Comparison of ENCODE assay signal across 18 mouse cellular contexts in the genomic region with DNA sequence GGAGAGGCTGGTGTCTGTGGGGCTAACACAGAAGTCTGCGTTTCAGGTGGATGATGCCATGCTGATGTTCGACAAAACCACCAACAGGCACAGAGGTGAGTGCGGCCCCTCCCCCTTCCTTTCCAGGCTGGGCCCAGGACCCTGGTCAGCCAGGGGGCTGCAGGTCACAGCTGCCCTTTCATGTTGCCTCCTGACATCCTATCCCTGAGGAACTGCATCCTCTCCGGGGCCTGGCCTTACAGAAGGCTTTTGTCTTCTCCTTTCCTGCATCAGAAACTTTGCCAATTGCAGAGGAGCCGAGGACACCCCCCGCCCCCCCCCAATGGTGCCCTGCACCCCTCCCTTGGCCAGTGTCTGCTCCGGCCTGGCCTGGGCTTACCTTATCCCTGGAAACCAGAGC. TPM values are rescaled to one million over a fixed set of nuclear protein-coding genes. Genes with fewer than 3 reads are reported as not detected.
DNase-seq lines count a peak whose midpoint lies in the region; ATAC-seq and TF ChIP-seq lines count a peak whose summit lies in the region.
"Had no signal": no experiment of that assay in that cellular context is flagged by ENCODE, and none has a peak within 500 bp of the region (broad histone marks: within the 10 kb centered on the region; RNA-seq: fewer than 3 reads in every experiment).

No protein-coding gene starts in this region.

- H3K4me1 ChIP-seq in midbrain, embryonic 10.5 days: peaks cover 78% of the 10 kb centered on the region
- peaks cover 31% of the 10 kb centered on the region for H3K4me1 ChIP-seq in midbrain, postnatal 0 days (ENCODE audit: insufficient read depth, low read length)
- peaks cover 51% of the 10 kb centered on the region for H3K4me1 ChIP-seq in forebrain, embryonic 14.5 days (ENCODE audit: control insufficient read depth, insufficient read depth, low read length)
- peaks cover 59% of the 10 kb centered on the region for H3K4me1 ChIP-seq in limb, embryonic 11.5 days (ENCODE audit: control insufficient read depth, insufficient read depth, low read length)

- H3K27ac ChIP-seq in midbrain, embryonic 10.5 days (replicated peaks): peak overlapping the region; percentile 100
- H3K27ac ChIP-seq in midbrain, postnatal 0 days (ENCODE audit: low read depth, low read length): no peak overlapping the region
- H3K27ac ChIP-seq in forebrain, embryonic 14.5 days (ENCODE audit: low read depth, low read length): peak overlapping the region; percentile 100
- peak overlapping the region; percentile 97 for H3K27ac ChIP-seq in limb, embryonic 11.5 days (replicated peaks; ENCODE audit: low read depth, low read length)
- H3K27ac ChIP-seq: heart, embryonic 15.5 days had no signal

- H3K4me2 ChIP-seq in midbrain, postnatal 0 days (ENCODE audit: low read depth, low read length, poor library complexity, severe bottlenecking): no peak overlapping the region
- peak overlapping the region; percentile 94 for H3K4me2 ChIP-seq in forebrain, embryonic 14.5 days (ENCODE audit: low read length)
- H3K4me2 ChIP-seq in limb, embryonic 11.5 days (ENCODE audit: low read depth, severe bottlenecking): no peak overlapping the region; the same call in 1 of the 2 replicates
- H3K4me2 ChIP-seq: heart, embryonic 15.5 days had no signal

- peaks cover 97% of the 10 kb centered on the region for H3K36me3 ChIP-seq in midbrain, embryonic 10.5 days
- peaks cover 9% of the 10 kb centered on the region; the same call in 1 of the 2 replicates for H3K36me3 ChIP-seq in midbrain, postnatal 0 days (ENCODE audit: insufficient read depth, low read length)
- H3K36me3 ChIP-seq in forebrain, embryonic 14.5 days (ENCODE audit: control insufficient read depth, insufficient read depth, low read length): peaks cover 94% of the 10 kb centered on the region
- H3K36me3 ChIP-seq in limb, embryonic 11.5 days (ENCODE audit: control insufficient read depth, insufficient read depth, low read length): peaks cover 21% of the 10 kb centered on the region
- H3K36me3 ChIP-seq: heart, embryonic 15.5 days had no signal

- no peaks in the 10 kb centered on the region for H3K9me3 ChIP-seq in midbrain, embryonic 10.5 days (replicated peaks)
- H3K9me3 ChIP-seq in midbrain, postnatal 0 days (ENCODE audit: low read length): no peaks in the 10 kb centered on the region
- H3K9me3 ChIP-seq in forebrain, embryonic 14.5 days (replicated peaks; ENCODE audit: control insufficient read depth, low read length): no peaks in the 10 kb centered on the region
- no peaks in the 10 kb centered on the region for H3K9me3 ChIP-seq in limb, embryonic 11.5 days (ENCODE audit: control insufficient read depth, low read length)
- H3K9me3 ChIP-seq: heart, embryonic 15.5 days had no signal

- H3K27me3 ChIP-seq in midbrain, embryonic 10.5 days (ENCODE audit: low read depth, poor library complexity, severe bottlenecking): no peaks in the 10 kb centered on the region
- no peaks in the 10 kb centered on the region for H3K27me3 ChIP-seq in midbrain, postnatal 0 days (ENCODE audit: insufficient read depth, low read length)
- H3K27me3 ChIP-seq in forebrain, embryonic 14.5 days (replicated peaks; ENCODE audit: control insufficient read depth, insufficient read depth, low read length): no peaks in the 10 kb centered on the region
- no peaks in the 10 kb centered on the region for H3K27me3 ChIP-seq in limb, embryonic 11.5 days (ENCODE audit: control insufficient read depth, insufficient read depth, low read length)
- H3K27me3 ChIP-seq: Patski had no signal

- peak overlapping the region; percentile 100 for H3K4me3 ChIP-seq in midbrain, embryonic 10.5 days
- H3K4me3 ChIP-seq in midbrain, postnatal 0 days (ENCODE audit: low read depth, low read length): no peak overlapping the region
- no peak overlapping the region for H3K4me3 ChIP-seq in forebrain, embryonic 14.5 days (ENCODE audit: low read depth, low read length)
- peak overlapping the region; percentile 10; the same call in 1 of the 2 replicates for H3K4me3 ChIP-seq in limb, embryonic 11.5 days (ENCODE audit: low read depth, low read length)
- H3K4me3 ChIP-seq: heart, embryonic 15.5 days had no signal

- WGBS in midbrain, embryonic 10.5 days: 28% methylated on average over 7 of the region's 7 CpGs
- 17% methylated on average over 7 of the region's 7 CpGs for WGBS in midbrain, postnatal 0 days
- WGBS in forebrain, embryonic 14.5 days: 17% methylated on average over 7 of the region's 7 CpGs
- WGBS in limb, embryonic 11.5 days: 15% methylated on average over 7 of the region's 7 CpGs

- H3K9ac ChIP-seq in midbrain, postnatal 0 days (replicated peaks; ENCODE audit: low read length, poor library complexity, severe bottlenecking): no peak overlapping the region
- H3K9ac ChIP-seq in forebrain, embryonic 14.5 days (ENCODE audit: low read length): peak overlapping the region; percentile 53
- H3K9ac ChIP-seq in limb, embryonic 11.5 days (ENCODE audit: low read length): no peak overlapping the region
- H3K9ac ChIP-seq: heart, embryonic 15.5 days had no signal

- TF ChIP-seq CTCF in midbrain, postnatal 0 days (IDR thresholded peaks at IDR 0.05): no peak

- ATAC-seq in midbrain, postnatal 0 days (ENCODE audit: low FRiP score): no peak
- no peak for ATAC-seq in forebrain, embryonic 14.5 days
- no peak for ATAC-seq in limb, embryonic 11.5 days (ENCODE audit: insufficient number of reproducible peaks, low FRiP score, low TSS enrichment, low read depth)
- ATAC-seq in granulocyte monocyte progenitor cell, adult 5-6 weeks (replicated peaks; ENCODE audit: poor library complexity, severe bottlenecking): no peak
- ATAC-seq: intestine, embryonic 16.5 days; Patski had no signal

- DNase-seq in midbrain, embryonic 10.5 days (ENCODE audit: low spot score): no peak
- DNase-seq in midbrain, postnatal 0 days (ENCODE audit: low spot score): no peak
- DNase-seq in forebrain, embryonic 14.5 days (ENCODE audit: low spot score): no peak
- DNase-seq in limb, embryonic 11.5 days (ENCODE audit: low spot score): no peak
- no peak for DNase-seq in layer of hippocampus, postnatal 25 days (ENCODE audit: extremely low spot score in 1 of 2, low spot score in 1 of 2)
- DNase-seq in left cerebral cortex, adult 11 months (ENCODE audit: low spot score): no peak
- no peak for DNase-seq in heart, adult 18-20 months
- DNase-seq: adrenal gland, adult 8-10 months; layer of hippocampus, adult 9-11 months; lung, postnatal 14 days; right cerebral cortex, postnatal 25 days had no signal

RNA-seq across cellular contexts. Expression of a gene that starts 9.3 kb away (rescaled TPM):
- 190 and 232 TPM in 2 replicates for polyA plus RNA-seq in midbrain, embryonic 10.5 days (2016; fragmentation: Nextera tagmentation; extraction: Ambion mirVana)
- 72.5 and 82.9 TPM in 2 replicates for total RNA-seq in midbrain, postnatal 0 days (2014; rRNA removed)
- 41.1 and 52.1 TPM in 2 replicates for polyA plus RNA-seq in midbrain, postnatal 0 days (2015; fragmentation: Nextera tagmentation; extraction: Ambion mirVana)
- 63.3 and 69.4 TPM in 2 replicates for polyA plus RNA-seq in forebrain, embryonic 14.5 days (2014; fragmentation: Nextera tagmentation; extraction: Ambion mirVana)
- 45.9 and 48.3 TPM in 2 replicates for polyA plus RNA-seq in limb, embryonic 11.5 days (2014; fragmentation: Nextera tagmentation; extraction: Ambion mirVana)
- total RNA-seq in granulocyte monocyte progenitor cell, adult 5-6 weeks (2014; fragmentation: Nextera tagmentation): not detected in 2 replicates
- not detected in 2 replicates for total RNA-seq in granulocyte monocyte progenitor cell, adult 5-6 weeks (2017)
- total RNA-seq in layer of hippocampus, postnatal 25 days (2021): 10 to 100 TPM; 52.5 to 57.1 TPM
- under 1 TPM; 0.40 to 0.67 TPM for total RNA-seq in heart, adult 18-20 months (2021)
- total RNA-seq: liver, adult 2 months had no signal

RNA-seq across cellular contexts. Expression of a gene that starts 27.4 kb away (rescaled TPM):
- polyA plus RNA-seq in midbrain, embryonic 10.5 days (2016; fragmentation: Nextera tagmentation; extraction: Ambion mirVana): 0.41 and 0.62 TPM in 2 replicates
- not detected in 2 replicates for total RNA-seq in midbrain, postnatal 0 days (2014; rRNA removed)
- polyA plus RNA-seq in midbrain, postnatal 0 days (2015; fragmentation: Nextera tagmentation; extraction: Ambion mirVana): not detected in 2 replicates
- not detected in 2 replicates for polyA plus RNA-seq in forebrain, embryonic 14.5 days (2014; fragmentation: Nextera tagmentation; extraction: Ambion mirVana)
- not detected in 2 replicates for polyA plus RNA-seq in limb, embryonic 11.5 days (2014; fragmentation: Nextera tagmentation; extraction: Ambion mirVana)
- total RNA-seq in granulocyte monocyte progenitor cell, adult 5-6 weeks (2014; fragmentation: Nextera tagmentation): not detected in 2 replicates
- total RNA-seq in granulocyte monocyte progenitor cell, adult 5-6 weeks (2017): not detected in 2 replicates
- total RNA-seq in layer of hippocampus, postnatal 25 days (2021): not detected
- not detected for total RNA-seq in heart, adult 18-20 months (2021)
- total RNA-seq: gastrocnemius, adult 18-20 months had no signal
- polyA plus RNA-seq: C2C12; liver, adult 2 months; Patski had no signal

RNA-seq across cellular contexts. Expression of a gene that starts 45.9 kb away (rescaled TPM):
- polyA plus RNA-seq in midbrain, embryonic 10.5 days (2016; fragmentation: Nextera tagmentation; extraction: Ambion mirVana): 15.2 and 17.0 TPM in 2 replicates
- 19.5 and 25.6 TPM in 2 replicates for total RNA-seq in midbrain, postnatal 0 days (2014; rRNA removed)
- 22.4 and 27.0 TPM in 2 replicates for polyA plus RNA-seq in midbrain, postnatal 0 days (2015; fragmentation: Nextera tagmentation; extraction: Ambion mirVana)
- polyA plus RNA-seq in forebrain, embryonic 14.5 days (2014; fragmentation: Nextera tagmentation; extraction: Ambion mirVana): 19.5 and 24.3 TPM in 2 replicates
- polyA plus RNA-seq in limb, embryonic 11.5 days (2014; fragmentation: Nextera tagmentation; extraction: Ambion mirVana): 19.2 and 19.7 TPM in 2 replicates
- 9.2 and 23.1 TPM in 2 replicates for total RNA-seq in granulocyte monocyte progenitor cell, adult 5-6 weeks (2014; fragmentation: Nextera tagmentation)
- total RNA-seq in granulocyte monocyte progenitor cell, adult 5-6 weeks (2017): 2.9 and 7.1 TPM in 2 replicates
- total RNA-seq in layer of hippocampus, postnatal 25 days (2021): 10 to 100 TPM; 27.6 to 39.7 TPM
- 10 to 100 TPM; 13.6 to 19.5 TPM for total RNA-seq in heart, adult 18-20 months (2021)

Comparison
In these comparisons a context has a peak if more than half of its experiments do, and no peak if none do; other contexts are left out.
1. H3K4me3 ChIP-seq: peak in midbrain, embryonic 10.5 days (single experiment) and limb, embryonic 11.5 days (single experiment); none in midbrain, postnatal 0 days (single experiment) and forebrain, embryonic 14.5 days (single experiment).
2. RNA of a gene that starts 9.3 kb away (total RNA-seq): 72.5 to 82.9 TPM in midbrain, postnatal 0 days and 52.5 to 57.1 TPM in layer of hippocampus, postnatal 25 days; 0.40 to 0.67 TPM in heart, adult 18-20 months and not detected in granulocyte monocyte progenitor cell, adult 5-6 weeks; every median in the first group is over 10 times any median in the second.